Mouse (Mus musculus) frontal cortex, adult (tissue): ENCODE measurements at regions not wholly inside any gene's neighbourhood (a gene's known extent, or its start where the extent isn't known, plus 50 kb on each side); places are given as distances from the start of the nearest gene placed in this dataset.
A peak's percentile ranks its signal among the peaks of the same experiment; 100 is the strongest.

ENCODE experiments used
- ATAC-seq: cut with Nextera tagmentation; 2 replicates; pipeline ENCODE4 v1.9.2; 2017; ENCODE audit warnings: mild to moderate bottlenecking, moderate library complexity, mixed read lengths; ENCODE audit not compliant: low TSS enrichment

- ATAC-seq: no peak
Measured at GRCm38 (mm10) chr5:103374162-103374561, 50.8 kb upstream of the Ptpn13 start.

- no peak for ATAC-seq
Measured at GRCm38 (mm10) chr5:103373089-103373488, 51.9 kb upstream of the Ptpn13 start.

GRCm38 (mm10) chr5:103370456-103370855 is 54.5 kb upstream of the Ptpn13 start:
- ATAC-seq: no peak

- no peak for ATAC-seq
Measured at GRCm38 (mm10) chr5:103368993-103369392, 56.0 kb upstream of the Ptpn13 start.

- ATAC-seq: no peak
Measured at GRCm38 (mm10) chr5:103367201-103367671, 57.8 kb upstream of the Ptpn13 start.

GRCm38 (mm10) chr5:103365700-103366448 is 59.1 kb upstream of the Ptpn13 start:
- no peak for ATAC-seq

- ATAC-seq: peak; percentile 38; the same call in 1 of the 2 replicates
Measured at GRCm38 (mm10) chr5:103364791-103365699, 59.9 kb upstream of the Ptpn13 start.

GRCm38 (mm10) chr5:103360775-103361247 is 64.2 kb upstream of the Ptpn13 start:
- no peak for ATAC-seq

GRCm38 (mm10) chr5:103360360-103360759 is 64.6 kb upstream of the Ptpn13 start:
- no peak for ATAC-seq

GRCm38 (mm10) chr5:103357558-103357957 is 67.4 kb upstream of the Ptpn13 start:
- ATAC-seq: no peak

GRCm38 (mm10) chr5:103356500-103356899 is 68.5 kb upstream of the Ptpn13 start:
- no peak for ATAC-seq

- peak; percentile 85 for ATAC-seq
Measured at GRCm38 (mm10) chr5:103355372-103356300, 69.4 kb upstream of the Ptpn13 start.

- ATAC-seq: no peak
Measured at GRCm38 (mm10) chr5:103343869-103344268, 81.1 kb upstream of the Ptpn13 start.

GRCm38 (mm10) chr5:103341456-103341855 is 83.5 kb upstream of the Ptpn13 start:
- no peak for ATAC-seq

- no peak for ATAC-seq
Measured at GRCm38 (mm10) chr5:103340626-103341025, 84.4 kb upstream of the Ptpn13 start.

- peak; percentile 44; the same call in 1 of the 2 replicates for ATAC-seq
Measured at GRCm38 (mm10) chr5:103336689-103337490, 88.1 kb upstream of the Ptpn13 start.

- peak; percentile 93 for ATAC-seq
Measured at GRCm38 (mm10) chr5:103335916-103336688, 88.9 kb upstream of the Ptpn13 start.

GRCm38 (mm10) chr5:103326412-103326811 is 98.6 kb upstream of the Ptpn13 start:
- no peak for ATAC-seq

- no peak for ATAC-seq
Measured at GRCm38 (mm10) chr5:103320341-103320740, 104.7 kb upstream of the Ptpn13 start.
